Mouse (Mus musculus): Measurements from ENCODE around the gene Plxna3.
"Not testable (repeated sequence)": the region's sequence is repeated elsewhere in the genome, so short reads cannot be mapped to it uniquely, and the experiment has no call there.

Gene Plxna3

GRCm38 (mm10) chrX:74328725-74329161 lies at the start of gene Plxna3:
TSS of gene Plxna3 (plus strand) at chrX:74329066.
- DNase-seq: peak; percentile 59

- no peak for DNase-seq
Observed at GRCm38 (mm10) chrX:74281041-74281731, 47.7 kb upstream of the Plxna3 start.

- peak; percentile 95 for DNase-seq
Observed at GRCm38 (mm10) chrX:74281732-74282394, 47.0 kb upstream of the Plxna3 start, which contains the start of the genes Taz and Dnase1l1. TSS of gene Taz (plus strand) at chrX:74281912. TSS of gene Dnase1l1 (minus strand) at chrX:74282337.

GRCm38 (mm10) chrX:74282395-74283091 lies 46.3 kb upstream of the Plxna3 start:
- DNase-seq: peak; percentile 88

GRCm38 (mm10) chrX:74283092-74283437 lies 45.8 kb upstream of the Plxna3 start:
- no peak for DNase-seq

- no peak for DNase-seq
Observed at GRCm38 (mm10) chrX:74293431-74293830, 35.4 kb upstream of the Plxna3 start.

GRCm38 (mm10) chrX:74296538-74297448 lies 32.1 kb upstream of the Plxna3 start, which contains the start of gene Atp6ap1:
TSS of gene Atp6ap1 (plus strand) at chrX:74297097.
- peak; percentile 95 for DNase-seq

- no peak for DNase-seq
Observed at GRCm38 (mm10) chrX:74298348-74298747, 30.5 kb upstream of the Plxna3 start.

- DNase-seq: no peak
Observed at GRCm38 (mm10) chrX:74299721-74300120, 29.1 kb upstream of the Plxna3 start.

GRCm38 (mm10) chrX:74304867-74305700 lies 23.8 kb upstream of the Plxna3 start, which contains the start of gene Gdi1:
TSS of gene Gdi1 (plus strand) at chrX:74304998.
- DNase-seq: peak; percentile 68

- peak; percentile 85 for DNase-seq
Observed at GRCm38 (mm10) chrX:74312540-74313464, 16.1 kb upstream of the Plxna3 start, which contains the start of gene Fam50a. TSS of gene Fam50a (plus strand) at chrX:74313033.

GRCm38 (mm10) chrX:74329215-74329671 lies 377 bp downstream of the Plxna3 start:
- no peak for DNase-seq

- DNase-seq: no peak
Observed at GRCm38 (mm10) chrX:74330166-74330930, 1.5 kb downstream of the Plxna3 start.

- DNase-seq: no peak
Observed at GRCm38 (mm10) chrX:74352645-74353466, 24.0 kb downstream of the Plxna3 start.

GRCm38 (mm10) chrX:74353467-74353770 lies 24.6 kb downstream of the Plxna3 start, which contains the start of gene Lage3:
TSS of gene Lage3 (minus strand) at chrX:74353618.
- DNase-seq: peak; percentile 77

- DNase-seq: not testable (repeated sequence)
Observed at GRCm38 (mm10) chrX:74357069-74357468, 28.2 kb downstream of the Plxna3 start.

- peak; percentile 53 for DNase-seq
Observed at GRCm38 (mm10) chrX:74359171-74359570, 30.3 kb downstream of the Plxna3 start.

GRCm38 (mm10) chrX:74367512-74367911 lies 38.6 kb downstream of the Plxna3 start:
- no peak for DNase-seq
